Mouse (Mus musculus): ENCODE measurements at regions not wholly inside any gene's neighbourhood (a gene's known extent, or its start where the extent isn't known, plus 50 kb on each side); places are given as distances from the start of the nearest gene placed in this dataset.

GRCm38 (mm10) chr6:81564295-81564694 lies 359.2 kb upstream of the Gcfc2 start:
- no peaks in the 10 kb centered on the region for H3K36me3 ChIP-seq (ENCODE audit: control insufficient read depth, insufficient read depth, low read length)
- TF ChIP-seq CTCF (IDR thresholded peaks at IDR 0.05; ENCODE audit: control insufficient read depth, insufficient read depth, insufficient replicate concordance, low read depth, low read length) (no peak), POLR2A (IDR thresholded peaks at IDR 0.05; ENCODE audit: control insufficient read depth, low read depth, low read length) (no peak)
- no peaks in the 10 kb centered on the region for H3K27me3 ChIP-seq (ENCODE audit: control insufficient read depth, insufficient read depth, low read length)
- H3K27ac ChIP-seq (ENCODE audit: control insufficient read depth, insufficient read depth, low read depth, low read length), result no peak overlapping the region
- no peak overlapping the region for H3K4me3 ChIP-seq (ENCODE audit: control insufficient read depth, low read depth, low read length)
- H3K4me1 ChIP-seq (ENCODE audit: control insufficient read depth, insufficient read depth, low read length), result no peaks in the 10 kb centered on the region

- H3K27me3 ChIP-seq (ENCODE audit: control insufficient read depth, insufficient read depth, low read length), result no peaks in the 10 kb centered on the region
- TF ChIP-seq CTCF (IDR thresholded peaks at IDR 0.05; ENCODE audit: control insufficient read depth, insufficient read depth, insufficient replicate concordance, low read depth, low read length), result no peak
- no peak for TF ChIP-seq POLR2A (IDR thresholded peaks at IDR 0.05; ENCODE audit: control insufficient read depth, low read depth, low read length)
- H3K4me3 ChIP-seq (ENCODE audit: control insufficient read depth, low read depth, low read length), result no peak overlapping the region
- no peaks in the 10 kb centered on the region for H3K36me3 ChIP-seq (ENCODE audit: control insufficient read depth, insufficient read depth, low read length)
- no peak overlapping the region for H3K27ac ChIP-seq (ENCODE audit: control insufficient read depth, insufficient read depth, low read depth, low read length)
- H3K4me1 ChIP-seq (ENCODE audit: control insufficient read depth, insufficient read depth, low read length), result no peaks in the 10 kb centered on the region
Measured at GRCm38 (mm10) chr6:81586441-81587117, 336.9 kb upstream of the Gcfc2 start.

GRCm38 (mm10) chr6:81589727-81590126 lies 333.7 kb upstream of the Gcfc2 start:
- no peak overlapping the region for H3K4me3 ChIP-seq (ENCODE audit: control insufficient read depth, low read depth, low read length)
- no peaks in the 10 kb centered on the region for H3K36me3 ChIP-seq (ENCODE audit: control insufficient read depth, insufficient read depth, low read length)
- no peak for TF ChIP-seq CTCF (IDR thresholded peaks at IDR 0.05; ENCODE audit: control insufficient read depth, insufficient read depth, insufficient replicate concordance, low read depth, low read length)
- no peak for TF ChIP-seq POLR2A (IDR thresholded peaks at IDR 0.05; ENCODE audit: control insufficient read depth, low read depth, low read length)

GRCm38 (mm10) chr6:81595926-81596325 lies 327.5 kb upstream of the Gcfc2 start:
- Histone ChIP-seq H3K4me1 (ENCODE audit: control insufficient read depth, insufficient read depth, low read length) (no peaks in the 10 kb centered on the region), H3K36me3 (ENCODE audit: control insufficient read depth, insufficient read depth, low read length) (no peaks in the 10 kb centered on the region), H3K4me3 (ENCODE audit: control insufficient read depth, low read depth, low read length) (no peak overlapping the region), H3K27ac (ENCODE audit: control insufficient read depth, insufficient read depth, low read depth, low read length) (no peak overlapping the region), H3K27me3 (ENCODE audit: control insufficient read depth, insufficient read depth, low read length) (no peaks in the 10 kb centered on the region)
- no peak for TF ChIP-seq CTCF (IDR thresholded peaks at IDR 0.05; ENCODE audit: control insufficient read depth, insufficient read depth, insufficient replicate concordance, low read depth, low read length)
- TF ChIP-seq POLR2A (IDR thresholded peaks at IDR 0.05; ENCODE audit: control insufficient read depth, low read depth, low read length), result no peak

More at GRCm38 (mm10) chr6:81589727-81590126, 333.7 kb upstream of the Gcfc2 start:
- H3K27me3 ChIP-seq (ENCODE audit: control insufficient read depth, insufficient read depth, low read length), result no peaks in the 10 kb centered on the region
- H3K4me1 ChIP-seq (ENCODE audit: control insufficient read depth, insufficient read depth, low read length), result no peaks in the 10 kb centered on the region
- H3K27ac ChIP-seq (ENCODE audit: control insufficient read depth, insufficient read depth, low read depth, low read length), result no peak overlapping the region

GRCm38 (mm10) chr6:81608637-81609036 lies 314.8 kb upstream of the Gcfc2 start:
- Histone ChIP-seq H3K4me3 (ENCODE audit: control insufficient read depth, low read depth, low read length) (no peak overlapping the region), H3K4me1 (ENCODE audit: control insufficient read depth, insufficient read depth, low read length) (no peaks in the 10 kb centered on the region), H3K27ac (ENCODE audit: control insufficient read depth, insufficient read depth, low read depth, low read length) (no peak overlapping the region), H3K27me3 (ENCODE audit: control insufficient read depth, insufficient read depth, low read length) (no peaks in the 10 kb centered on the region), H3K36me3 (ENCODE audit: control insufficient read depth, insufficient read depth, low read length) (no peaks in the 10 kb centered on the region)
- TF ChIP-seq CTCF (IDR thresholded peaks at IDR 0.05; ENCODE audit: control insufficient read depth, insufficient read depth, insufficient replicate concordance, low read depth, low read length) (no peak), POLR2A (IDR thresholded peaks at IDR 0.05; ENCODE audit: control insufficient read depth, low read depth, low read length) (no peak)

- TF ChIP-seq CTCF (IDR thresholded peaks at IDR 0.05; ENCODE audit: control insufficient read depth, insufficient read depth, insufficient replicate concordance, low read depth, low read length), result no peak
- no peak for TF ChIP-seq POLR2A (IDR thresholded peaks at IDR 0.05; ENCODE audit: control insufficient read depth, low read depth, low read length)
- Histone ChIP-seq H3K27ac (ENCODE audit: control insufficient read depth, insufficient read depth, low read depth, low read length) (no peak overlapping the region), H3K36me3 (ENCODE audit: control insufficient read depth, insufficient read depth, low read length) (no peaks in the 10 kb centered on the region), H3K4me1 (ENCODE audit: control insufficient read depth, insufficient read depth, low read length) (no peaks in the 10 kb centered on the region), H3K4me3 (ENCODE audit: control insufficient read depth, low read depth, low read length) (no peak overlapping the region), H3K27me3 (ENCODE audit: control insufficient read depth, insufficient read depth, low read length) (no peaks in the 10 kb centered on the region)
Measured at GRCm38 (mm10) chr6:81611980-81612379, 311.5 kb upstream of the Gcfc2 start.

GRCm38 (mm10) chr6:81618018-81618417 lies 305.5 kb upstream of the Gcfc2 start:
- Histone ChIP-seq H3K27me3 (ENCODE audit: control insufficient read depth, insufficient read depth, low read length) (no peaks in the 10 kb centered on the region), H3K36me3 (ENCODE audit: control insufficient read depth, insufficient read depth, low read length) (no peaks in the 10 kb centered on the region), H3K4me1 (ENCODE audit: control insufficient read depth, insufficient read depth, low read length) (no peaks in the 10 kb centered on the region), H3K4me3 (ENCODE audit: control insufficient read depth, low read depth, low read length) (no peak overlapping the region), H3K27ac (ENCODE audit: control insufficient read depth, insufficient read depth, low read depth, low read length) (no peak overlapping the region)
- TF ChIP-seq POLR2A (IDR thresholded peaks at IDR 0.05; ENCODE audit: control insufficient read depth, low read depth, low read length), result no peak
- TF ChIP-seq CTCF (IDR thresholded peaks at IDR 0.05; ENCODE audit: control insufficient read depth, insufficient read depth, insufficient replicate concordance, low read depth, low read length), result no peak

Measured in testis, adult 2 months (tissue).